Mouse (Mus musculus) thymus, adult 2 months (tissue): ENCODE measurements around the gene Shld1.

Experiments used
- CTCF ChIP-seq: fragments of 200-500 bp; IDR thresholded peaks from 2 replicates; pipeline ENCODE4 v1.5.1; 2012; ENCODE audit warnings: mild to moderate bottlenecking, control low read depth, low read length, moderate library complexity, borderline replicate concordance; ENCODE audit not compliant: control insufficient read depth, poor library complexity, insufficient read depth; ENCODE audit errors: extremely low read depth
- POLR2A ChIP-seq: fragments of 200-500 bp; IDR thresholded peaks from 2 replicates; pipeline ENCODE4 v1.6.1; 2012; ENCODE audit warnings: mild to moderate bottlenecking, low read length, control low read depth, moderate library complexity; ENCODE audit not compliant: control insufficient read depth, poor library complexity, insufficient read depth; ENCODE audit errors: extremely low read depth

DNA sequence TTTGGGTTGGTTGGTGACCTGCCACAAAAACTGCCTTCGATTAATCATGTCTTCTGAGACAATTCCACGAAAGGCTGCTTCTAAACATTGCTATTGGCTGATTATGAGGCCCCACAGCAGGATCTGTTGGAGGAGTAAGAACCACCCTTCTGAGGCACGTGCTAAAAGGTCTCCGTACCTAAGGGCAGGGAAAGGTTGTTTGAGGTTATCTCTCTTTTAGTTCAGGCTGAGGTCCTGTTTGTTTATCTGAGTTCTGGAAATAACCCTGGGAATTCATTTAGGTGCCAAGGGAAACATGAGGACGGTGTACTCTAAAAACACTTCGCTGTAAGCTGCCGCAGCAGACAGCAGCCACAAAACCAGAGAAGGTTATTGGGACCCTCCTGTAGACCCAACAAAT lies 47.4 kb upstream of the Shld1 start:
- TF ChIP-seq POLR2A (no peak), CTCF (no peak)
